Mouse (Mus musculus): ENCODE data around the gene 1810010H24Rik.
"Not testable (repeated sequence)": the region's sequence is repeated elsewhere in the genome, so short reads cannot be mapped to it uniquely, and the experiment has no call there.

1810010H24Rik gene

DNA sequence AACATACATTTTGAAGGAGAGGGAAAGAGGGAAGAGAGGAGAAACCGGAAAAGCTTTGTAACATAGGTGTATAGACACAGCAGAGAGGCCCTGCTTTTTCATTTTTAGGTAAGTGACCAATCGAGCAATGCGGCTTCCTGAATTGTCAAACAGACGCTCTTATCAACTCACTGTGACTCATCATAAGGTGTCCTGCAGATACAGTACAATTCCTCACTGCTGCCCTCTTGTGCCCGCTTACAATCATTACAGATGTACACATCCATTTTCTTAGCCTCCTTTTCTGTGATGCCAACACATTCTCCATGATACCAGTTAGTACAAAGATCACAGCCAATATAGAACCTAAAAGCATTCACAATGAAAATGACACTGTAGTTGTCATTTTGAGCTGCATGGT lies 18.8 kb downstream of the 1810010H24Rik start:
- peak; percentile 90 for DNase-seq (ENCODE audit: low read depth)

- no peak for DNase-seq (ENCODE audit: low read depth)
Measured at GRCm38 (mm10) chr11:107045546-107045945, 20.1 kb downstream of the 1810010H24Rik start.

- no peak for DNase-seq (ENCODE audit: low read depth)
Measured at GRCm38 (mm10) chr11:107046766-107047620, 21.5 kb downstream of the 1810010H24Rik start.

DNA sequence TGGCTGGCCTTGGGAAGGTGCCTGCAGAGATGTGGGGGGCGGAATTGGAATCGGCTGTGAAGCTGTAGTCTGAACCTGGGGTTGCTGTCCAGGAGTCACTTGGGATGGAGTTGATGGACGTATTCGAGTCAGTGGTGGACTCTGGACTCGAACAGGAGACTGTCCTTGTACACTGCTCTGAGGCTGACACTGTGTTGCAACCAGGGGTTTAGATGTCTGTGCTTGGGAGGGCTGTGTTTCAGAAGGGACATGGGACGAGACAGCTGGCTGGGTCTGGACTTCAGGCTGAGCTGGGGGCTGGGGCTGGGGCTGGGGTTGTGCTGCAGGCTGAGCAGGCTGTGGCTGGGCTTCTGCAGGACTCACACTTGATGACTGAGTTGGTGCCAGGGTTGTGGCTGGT lies 29.4 kb downstream of the 1810010H24Rik start:
- DNase-seq (ENCODE audit: low read depth): no peak

- DNase-seq (ENCODE audit: low read depth): no peak
Measured at GRCm38 (mm10) chr11:107057391-107057790, 31.9 kb downstream of the 1810010H24Rik start.

GRCm38 (mm10) chr11:107059634-107060033 lies 34.2 kb downstream of the 1810010H24Rik start:
- not testable (repeated sequence) for DNase-seq (ENCODE audit: low read depth)

DNA sequence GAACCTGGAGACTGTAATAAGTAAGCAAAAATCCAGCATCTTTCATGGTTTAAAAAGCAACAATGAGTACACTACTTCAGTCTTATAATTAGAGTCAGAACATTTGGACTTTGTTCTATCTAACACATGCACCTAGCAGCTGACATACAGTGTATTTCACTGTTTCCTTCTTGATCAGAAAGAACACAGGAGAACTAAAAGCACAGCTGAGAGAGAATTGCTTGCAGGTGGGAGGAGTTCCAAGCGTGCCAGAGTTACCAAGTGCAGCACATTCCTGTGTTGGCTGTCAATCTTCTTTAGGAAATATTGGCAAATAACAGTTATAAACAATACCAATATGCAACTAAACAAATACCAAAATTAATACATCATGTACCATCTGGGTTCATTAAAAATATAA lies 35.5 kb downstream of the 1810010H24Rik start:
- no peak for DNase-seq (ENCODE audit: low read depth)

- no peak for DNase-seq (ENCODE audit: low read depth)
Measured at GRCm38 (mm10) chr11:107063067-107063466, 37.6 kb downstream of the 1810010H24Rik start.

- no peak for DNase-seq (ENCODE audit: low read depth)
Measured at GRCm38 (mm10) chr11:107064590-107064989, 39.1 kb downstream of the 1810010H24Rik start.

DNA sequence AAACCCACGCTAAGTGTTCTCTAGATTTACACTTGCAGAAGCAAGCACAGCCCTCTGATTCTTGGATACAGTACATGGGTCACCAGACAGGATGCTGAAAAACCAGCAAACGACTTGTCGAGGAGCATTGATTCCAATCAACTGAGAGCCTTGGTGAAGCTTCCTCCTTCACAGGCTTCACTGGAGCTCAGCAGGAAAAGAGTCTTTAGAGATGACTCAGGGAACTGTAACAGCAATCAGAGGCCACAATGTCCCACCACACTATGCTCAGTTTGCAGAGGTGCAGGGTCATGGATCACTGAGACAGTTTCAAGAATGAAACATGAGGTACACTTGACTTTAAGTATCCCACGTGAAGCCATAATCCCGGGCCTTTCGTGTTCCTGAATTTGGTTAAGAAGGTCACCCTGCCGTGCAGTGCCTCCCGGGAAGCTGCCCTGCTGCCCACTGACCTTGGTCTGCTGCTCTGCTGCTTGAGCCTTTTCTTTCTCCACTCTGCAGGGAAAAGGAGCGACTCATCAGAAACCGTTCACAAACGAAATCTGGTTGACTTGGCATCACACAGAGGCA lies 39.8 kb downstream of the 1810010H24Rik start:
- DNase-seq (ENCODE audit: low read depth): no peak
